Mouse (Mus musculus) testis, postnatal 10 days (tissue): ENCODE data around the gene 9430007A20Rik.
"Not testable (repeated sequence)": the region's sequence is repeated elsewhere in the genome, so short reads cannot be mapped to it uniquely, and the experiment has no call there.

ENCODE experiments used
- DNase-seq: peaks from one replicate; pipeline ENCODE4 v3.0.0; 2021; ENCODE audit warnings: low spot score

Gene 9430007A20Rik

DNA sequence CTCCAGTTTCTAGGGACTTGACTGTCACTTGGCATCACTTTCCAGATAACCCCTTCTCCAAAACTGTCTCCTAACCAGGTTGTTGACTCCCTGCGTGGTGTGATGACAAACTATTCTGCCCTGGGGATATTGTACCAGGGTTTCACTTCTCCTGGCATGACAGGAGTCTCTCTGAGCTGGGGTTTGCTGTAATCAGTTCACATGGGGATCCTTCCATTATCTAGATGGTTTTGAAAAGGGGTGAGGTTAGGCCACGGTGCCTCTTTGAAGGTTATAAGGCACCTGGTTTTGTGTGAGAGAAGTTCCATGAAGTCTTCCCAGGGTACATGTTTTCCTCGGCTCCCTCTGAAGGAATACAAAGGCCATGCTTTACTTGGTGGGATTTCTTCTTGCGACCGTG lies at the start of gene 9430007A20Rik:
TSS of gene 9430007A20Rik (plus strand) at position 301 of the 400 bp plus-strand sequence.
- DNase-seq: no peak

- no peak for DNase-seq
Measured at GRCm38 (mm10) chr4:144493331-144493730, 26.3 kb upstream of the 9430007A20Rik start.

- DNase-seq: no peak
Measured at GRCm38 (mm10) chr4:144506518-144506917, 13.1 kb upstream of the 9430007A20Rik start.

GRCm38 (mm10) chr4:144544689-144545088 lies 25.1 kb downstream of the 9430007A20Rik start:
- DNase-seq: no peak

GRCm38 (mm10) chr4:144545339-144545738 lies 25.7 kb downstream of the 9430007A20Rik start:
- not testable (repeated sequence) for DNase-seq

- no peak for DNase-seq
Measured at GRCm38 (mm10) chr4:144551156-144551555, 31.5 kb downstream of the 9430007A20Rik start.

- no peak for DNase-seq
Measured at GRCm38 (mm10) chr4:144559792-144560191, 40.2 kb downstream of the 9430007A20Rik start.

- DNase-seq: no peak
Measured at GRCm38 (mm10) chr4:144561205-144561604, 41.6 kb downstream of the 9430007A20Rik start.

DNA sequence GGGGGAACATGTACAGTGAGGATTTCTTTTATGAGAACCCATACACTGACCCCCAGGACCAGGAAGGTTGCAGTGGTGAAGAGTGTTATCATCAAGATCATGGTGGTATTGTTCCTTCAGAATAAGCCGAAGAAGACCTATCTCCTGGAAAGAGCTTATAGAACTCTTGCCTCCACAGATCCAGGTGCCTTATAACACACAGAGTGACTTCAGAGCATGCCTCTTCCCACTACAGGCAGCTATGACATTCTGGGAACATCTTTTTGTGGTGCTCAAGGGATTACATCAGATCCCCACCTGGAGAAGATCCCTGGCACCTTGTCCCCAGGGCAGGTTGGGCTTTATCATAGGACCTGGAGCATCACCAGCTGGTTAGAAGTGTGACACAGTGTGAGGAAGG lies 45.4 kb downstream of the 9430007A20Rik start, which contains the start of gene Gm13124:
TSS of gene Gm13124 (minus strand) at position 101 of the 400 bp plus-strand sequence.
- DNase-seq: no peak

DNA sequence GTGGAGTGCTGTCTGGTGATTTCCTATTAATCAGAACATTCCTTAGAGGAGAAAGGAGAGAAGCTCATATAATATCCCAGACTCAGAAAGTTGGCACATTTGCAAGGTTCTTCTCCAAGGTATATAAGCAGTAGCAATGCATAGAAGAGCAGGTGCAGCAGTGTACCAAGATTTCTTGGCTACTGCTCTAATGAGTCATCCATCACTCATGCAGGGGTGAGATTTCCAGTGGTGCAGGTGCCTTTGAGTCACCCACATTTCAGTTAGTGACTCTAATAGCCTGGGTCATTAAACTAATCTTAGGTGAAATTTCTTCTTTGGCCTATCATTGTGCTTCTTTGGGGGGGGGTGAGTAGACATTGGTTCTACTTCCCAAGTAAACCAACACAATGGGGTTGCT lies 48.1 kb downstream of the 9430007A20Rik start:
- DNase-seq: no peak
